Mouse (Mus musculus) fat pad, adult 2 months (tissue): ENCODE data around the gene Klk9.

Source experiments
- DNase-seq: peaks from one replicate; pipeline ENCODE4 v3.0.0-alpha.2; 2011; ENCODE audit warnings: low read depth, low spot score; ENCODE audit errors: extremely low read depth

Gene Klk9

DNA sequence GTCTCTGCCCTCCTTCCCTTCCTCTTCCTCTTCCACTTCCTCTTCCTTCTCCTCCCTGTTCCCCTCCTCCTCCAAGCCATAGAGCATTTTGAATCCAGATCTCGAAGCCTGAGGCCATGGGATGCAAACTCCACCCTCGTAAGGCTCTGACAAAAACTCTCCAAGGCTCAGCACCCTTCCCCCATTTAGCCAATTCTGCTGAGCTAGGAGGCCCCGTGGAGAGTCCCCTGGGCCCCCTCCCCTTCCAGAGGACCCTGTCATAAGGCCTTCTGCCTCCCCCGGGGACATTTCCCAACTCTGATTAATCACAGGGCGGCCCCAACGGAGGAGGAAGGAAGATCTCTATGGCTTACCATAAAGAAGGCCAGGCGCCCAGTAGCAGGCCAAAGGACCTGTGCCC lies at the start of gene Klk9:
Gene Klk9, plus strand, starts transcription at position 301 of the 400 bp plus-strand sequence.
- DNase-seq, result no peak

GRCm38 (mm10) chr7:43747788-43748187 lies 43.9 kb upstream of the Klk9 start:
- DNase-seq, result no peak

DNA sequence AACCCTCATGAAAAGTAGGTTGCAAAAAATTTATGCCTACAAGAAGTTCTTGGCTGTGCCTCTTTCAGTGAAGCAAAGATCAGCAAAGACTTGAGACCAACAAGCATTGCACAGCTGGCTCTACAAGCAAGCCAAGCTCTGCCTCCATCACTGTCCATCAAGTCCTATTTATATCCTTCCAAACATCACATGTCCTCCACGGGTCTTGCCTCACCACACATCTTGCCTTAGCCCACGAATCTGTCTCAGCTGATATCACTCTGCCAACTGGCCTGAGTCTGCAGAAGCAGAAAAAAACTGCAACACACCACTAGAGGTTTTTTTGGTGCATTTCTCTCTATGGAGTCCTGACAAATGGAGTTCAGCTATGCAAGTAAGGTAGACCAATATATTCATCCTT lies 38.9 kb upstream of the Klk9 start:
- no peak for DNase-seq

- DNase-seq, result no peak
Measured at GRCm38 (mm10) chr7:43766484-43766883, 25.2 kb upstream of the Klk9 start.

DNA sequence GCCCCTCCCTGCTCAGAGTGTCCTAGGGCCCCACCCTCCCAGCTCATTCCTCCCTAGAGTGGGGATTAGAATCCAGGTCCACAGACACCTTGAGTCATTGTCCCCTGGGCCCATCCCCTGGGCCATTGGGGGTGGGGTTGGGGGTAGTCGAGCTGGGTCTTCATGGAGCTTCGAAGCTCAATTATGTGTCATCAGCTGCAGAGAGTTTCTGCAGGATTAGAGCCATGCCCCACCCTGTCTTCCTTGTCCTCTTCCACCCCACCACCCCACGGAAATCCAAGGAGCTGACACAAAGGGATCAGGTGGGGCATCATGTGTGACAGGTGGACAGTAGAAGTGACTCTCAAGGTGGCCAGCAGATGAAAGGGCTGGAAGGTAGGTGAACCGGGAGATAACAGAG lies 23.1 kb upstream of the Klk9 start, which contains the start of gene Klk12:
Gene Klk12, plus strand, starts transcription at position 301 of the 400 bp plus-strand sequence.
- no peak for DNase-seq

- DNase-seq, result no peak
Measured at GRCm38 (mm10) chr7:43769636-43770035, 22.1 kb upstream of the Klk9 start.

DNA sequence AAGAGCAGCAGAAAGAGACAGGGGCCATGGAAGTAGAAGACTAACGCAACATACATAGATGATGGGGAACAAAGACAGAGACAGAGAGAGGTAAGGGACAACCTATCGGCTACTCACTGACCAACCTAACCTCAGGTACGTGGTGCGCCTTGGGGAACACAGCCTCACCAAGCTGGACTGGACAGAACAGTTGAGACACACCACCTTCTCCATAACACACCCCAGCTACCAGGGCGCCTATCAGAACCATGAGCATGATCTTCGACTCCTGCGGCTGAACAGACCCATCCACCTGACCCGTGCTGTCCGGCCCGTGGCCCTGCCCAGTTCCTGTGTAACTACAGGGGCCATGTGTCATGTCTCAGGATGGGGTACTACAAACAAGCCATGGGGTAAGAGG lies 21.0 kb upstream of the Klk9 start:
- DNase-seq, result no peak

DNA sequence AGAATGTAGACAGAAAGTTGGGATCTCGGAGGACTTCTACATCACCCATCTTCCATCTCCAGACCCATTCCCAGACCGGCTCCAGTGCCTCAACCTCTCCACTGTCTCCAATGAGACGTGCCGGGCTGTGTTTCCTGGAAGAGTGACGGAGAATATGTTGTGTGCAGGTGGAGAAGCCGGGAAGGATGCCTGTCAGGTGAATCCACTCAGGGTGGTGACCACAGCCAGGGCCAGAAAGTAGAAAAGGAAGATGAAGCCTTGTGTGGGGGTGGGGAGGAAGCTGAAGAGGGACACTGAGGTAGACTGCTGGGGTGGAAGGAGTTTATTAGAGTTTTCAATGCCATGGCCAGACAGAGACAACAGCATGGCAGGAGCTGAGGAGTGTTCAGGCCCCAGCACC lies 19.8 kb upstream of the Klk9 start:
- no peak for DNase-seq

GRCm38 (mm10) chr7:43772901-43773300 lies 18.8 kb upstream of the Klk9 start:
- no peak for DNase-seq

GRCm38 (mm10) chr7:43774364-43774763 lies 17.3 kb upstream of the Klk9 start, which contains the start of gene Klk11:
TSS of gene Klk11 (plus strand) at chr7:43774604.
- no peak for DNase-seq

DNA sequence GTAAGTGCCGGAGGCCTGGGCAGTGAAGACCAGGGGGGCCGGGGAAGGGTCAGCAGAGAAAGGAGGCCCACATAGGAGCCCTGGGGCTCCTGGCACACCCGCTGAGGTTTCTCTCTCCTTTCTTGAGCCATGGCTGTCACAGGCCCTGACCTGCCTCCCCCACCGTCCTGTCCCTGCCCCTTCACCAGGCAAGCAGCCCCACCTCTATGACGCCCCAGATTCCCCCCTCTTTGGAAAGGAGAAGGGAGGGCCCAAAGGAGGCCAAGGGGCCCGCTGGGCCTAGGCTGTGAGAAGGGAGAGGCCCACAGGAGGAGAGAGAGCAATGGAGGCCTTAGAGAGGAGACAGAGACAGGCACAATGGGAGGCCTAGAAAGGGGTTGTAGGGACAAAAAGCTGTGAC lies 16.9 kb upstream of the Klk9 start:
- no peak for DNase-seq

DNA sequence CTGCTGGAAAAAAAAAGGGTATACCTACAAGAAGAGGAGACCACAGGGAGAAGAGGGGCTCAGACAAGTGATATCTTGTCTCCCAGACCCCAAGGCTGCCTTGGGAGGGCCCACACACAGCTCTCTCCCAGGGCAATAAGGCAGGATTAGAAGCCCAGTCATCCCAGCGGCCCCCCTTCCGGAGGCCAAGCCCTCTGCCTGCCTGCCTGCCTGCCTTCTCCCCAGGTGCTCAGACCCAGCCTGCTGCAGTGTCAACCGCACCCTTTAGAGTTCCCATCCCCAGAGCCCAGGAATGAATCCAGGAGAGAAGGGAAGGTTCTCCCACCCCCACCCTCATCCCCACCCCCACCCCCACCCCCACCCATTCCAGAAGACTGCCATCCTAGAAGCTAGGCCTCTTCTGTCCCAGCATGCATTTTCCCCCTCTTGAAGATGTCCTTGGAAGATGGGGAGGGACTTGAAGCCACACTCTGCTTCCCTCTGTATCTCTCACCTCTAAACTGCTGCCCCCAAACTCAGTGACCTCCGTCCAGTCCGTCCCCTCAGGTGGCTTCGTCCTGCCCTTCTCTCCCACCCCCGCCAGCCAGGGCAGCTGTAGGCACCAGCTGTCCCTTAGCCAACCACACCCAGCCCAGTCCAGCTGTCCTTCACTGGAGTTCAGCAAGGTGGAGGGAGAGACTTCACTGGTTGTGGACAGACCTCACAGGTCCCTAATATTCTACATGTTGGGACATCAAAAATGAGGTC lies 16.2 kb upstream of the Klk9 start:
- DNase-seq, result no peak

DNA sequence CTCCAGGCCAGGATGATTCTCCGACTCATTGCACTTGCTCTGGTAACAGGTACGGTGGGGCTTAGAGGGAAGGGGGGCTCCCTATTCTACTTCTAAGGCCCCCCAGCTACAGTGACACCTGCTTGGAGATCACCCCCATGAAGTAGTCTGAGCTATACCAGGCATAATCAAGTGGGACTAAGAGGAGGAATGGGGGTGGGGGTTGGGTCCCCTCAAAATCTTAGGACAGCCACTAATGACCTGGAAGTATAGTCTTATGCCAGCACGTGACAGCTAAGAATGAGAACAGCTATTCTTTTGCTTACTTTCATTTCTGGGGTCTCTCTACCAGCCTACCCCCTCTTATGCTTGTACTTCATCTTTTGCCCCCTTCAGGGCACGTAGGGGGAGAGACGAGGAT lies 15.2 kb upstream of the Klk9 start:
- no peak for DNase-seq

DNA sequence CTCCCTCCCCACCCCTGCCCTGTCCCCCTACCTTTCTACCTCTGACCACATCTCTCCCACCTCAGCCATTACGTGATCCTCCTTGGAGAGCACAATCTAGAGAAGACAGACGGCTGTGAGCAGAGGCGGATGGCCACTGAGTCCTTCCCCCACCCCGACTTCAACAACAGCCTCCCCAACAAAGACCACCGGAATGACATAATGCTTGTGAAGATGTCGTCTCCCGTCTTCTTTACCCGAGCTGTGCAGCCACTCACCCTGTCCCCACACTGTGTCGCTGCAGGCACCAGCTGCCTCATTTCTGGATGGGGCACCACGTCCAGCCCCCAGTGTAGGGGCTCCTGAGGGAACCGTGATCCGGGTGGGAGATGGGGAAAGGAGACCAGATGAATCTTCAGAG lies 14.3 kb upstream of the Klk9 start:
- no peak for DNase-seq

DNA sequence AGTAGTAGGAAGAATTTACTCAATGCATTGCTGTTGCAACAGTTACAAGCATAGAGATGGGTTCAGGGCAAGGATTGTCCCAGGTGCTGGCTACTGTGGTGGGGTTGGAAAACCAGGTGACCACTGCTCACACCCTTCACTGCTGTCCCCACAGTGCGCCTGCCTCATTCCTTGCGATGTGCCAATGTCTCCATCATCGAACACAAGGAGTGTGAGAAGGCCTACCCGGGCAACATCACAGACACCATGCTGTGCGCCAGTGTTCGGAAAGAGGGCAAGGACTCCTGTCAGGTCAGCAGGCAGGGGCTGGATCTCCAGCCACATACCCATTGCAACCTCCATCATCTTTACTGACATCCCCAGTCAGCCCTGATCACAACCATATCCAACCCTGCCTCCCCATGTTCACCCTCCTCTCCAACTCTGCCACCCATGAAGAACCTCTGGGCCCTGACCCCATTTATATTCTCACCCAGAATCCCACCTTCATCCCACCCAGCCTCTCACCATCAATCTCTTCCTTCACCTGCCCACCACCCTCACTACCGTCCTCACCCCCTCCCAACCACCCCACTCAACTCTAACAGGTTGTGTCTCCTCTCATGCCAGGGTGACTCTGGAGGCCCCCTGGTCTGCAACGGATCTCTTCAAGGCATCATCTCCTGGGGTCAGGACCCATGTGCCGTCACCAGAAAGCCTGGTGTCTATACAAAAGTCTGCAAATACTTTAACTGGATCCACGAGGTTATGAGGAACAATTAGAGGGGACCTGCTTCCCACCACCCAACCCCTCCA lies 13.3 kb upstream of the Klk9 start:
- no peak for DNase-seq

DNA sequence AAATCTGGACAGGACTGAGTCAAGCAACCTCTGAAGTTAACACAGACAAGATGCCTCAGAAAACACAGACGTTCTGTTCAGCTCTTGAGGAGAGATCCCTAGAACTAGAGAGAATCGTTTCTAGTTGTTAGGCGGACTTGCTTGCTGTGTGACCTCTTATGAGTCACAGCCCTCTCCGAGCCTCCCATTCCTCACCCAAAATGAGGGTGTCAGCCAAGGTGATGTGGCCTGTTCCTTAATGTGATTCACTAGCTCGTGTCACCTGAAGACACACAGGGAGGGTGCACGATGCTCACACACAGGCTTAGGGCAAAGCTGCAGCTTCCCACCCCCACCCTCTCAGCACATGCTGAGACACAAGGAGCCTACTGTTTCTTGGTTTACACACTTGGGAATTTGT lies 11.4 kb upstream of the Klk9 start:
- no peak for DNase-seq

- DNase-seq, result no peak
Measured at GRCm38 (mm10) chr7:43780746-43781145, 10.9 kb upstream of the Klk9 start, which contains the start of gene Klk10. TSS of gene Klk10 (plus strand) at chr7:43781035.

- DNase-seq, result no peak
Measured at GRCm38 (mm10) chr7:43781541-43781940, 10.2 kb upstream of the Klk9 start.

GRCm38 (mm10) chr7:43782275-43783265 lies 9.1 kb upstream of the Klk9 start:
- DNase-seq, result no peak

DNA sequence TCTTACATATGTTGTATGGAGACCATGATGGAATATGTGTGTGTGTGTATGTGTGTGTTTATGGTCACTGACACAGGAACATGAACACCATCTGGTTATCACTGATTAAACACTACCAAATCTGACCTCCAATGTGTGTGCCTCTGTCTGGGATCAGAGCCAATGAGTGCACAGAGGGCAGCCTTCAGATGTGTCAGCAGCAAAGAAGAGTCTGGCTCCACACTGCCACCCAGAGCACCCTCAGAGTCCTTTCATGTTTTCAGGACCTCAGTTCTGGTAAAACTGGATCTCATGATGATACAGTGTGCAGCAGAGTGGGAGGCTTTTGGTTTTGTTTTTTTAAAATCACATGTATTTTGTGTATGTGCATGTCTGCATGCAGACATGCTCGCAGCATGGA lies 6.4 kb upstream of the Klk9 start:
- DNase-seq, result no peak

DNA sequence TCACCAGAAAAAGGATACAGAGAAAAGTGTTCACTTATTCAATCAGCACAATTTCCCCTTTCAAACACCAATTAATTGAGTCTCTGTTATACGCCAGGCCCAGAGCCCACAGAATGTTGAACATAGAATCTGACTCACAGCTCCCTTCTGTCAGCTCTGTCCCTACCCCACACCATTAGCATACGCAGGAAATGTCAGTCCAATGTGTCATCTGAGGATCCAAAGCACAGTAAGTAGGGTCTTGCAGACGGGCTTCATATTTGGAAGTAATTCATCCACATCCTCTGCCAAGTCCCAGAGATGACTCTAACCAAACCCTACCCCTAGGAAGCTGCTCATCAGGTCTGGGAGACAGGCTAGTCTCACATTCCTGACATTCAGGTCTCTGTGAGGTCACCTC lies 3.6 kb upstream of the Klk9 start:
- DNase-seq, result no peak
